17 mouse cellular contexts compared by ENCODE assay signal in the genomic region with DNA sequence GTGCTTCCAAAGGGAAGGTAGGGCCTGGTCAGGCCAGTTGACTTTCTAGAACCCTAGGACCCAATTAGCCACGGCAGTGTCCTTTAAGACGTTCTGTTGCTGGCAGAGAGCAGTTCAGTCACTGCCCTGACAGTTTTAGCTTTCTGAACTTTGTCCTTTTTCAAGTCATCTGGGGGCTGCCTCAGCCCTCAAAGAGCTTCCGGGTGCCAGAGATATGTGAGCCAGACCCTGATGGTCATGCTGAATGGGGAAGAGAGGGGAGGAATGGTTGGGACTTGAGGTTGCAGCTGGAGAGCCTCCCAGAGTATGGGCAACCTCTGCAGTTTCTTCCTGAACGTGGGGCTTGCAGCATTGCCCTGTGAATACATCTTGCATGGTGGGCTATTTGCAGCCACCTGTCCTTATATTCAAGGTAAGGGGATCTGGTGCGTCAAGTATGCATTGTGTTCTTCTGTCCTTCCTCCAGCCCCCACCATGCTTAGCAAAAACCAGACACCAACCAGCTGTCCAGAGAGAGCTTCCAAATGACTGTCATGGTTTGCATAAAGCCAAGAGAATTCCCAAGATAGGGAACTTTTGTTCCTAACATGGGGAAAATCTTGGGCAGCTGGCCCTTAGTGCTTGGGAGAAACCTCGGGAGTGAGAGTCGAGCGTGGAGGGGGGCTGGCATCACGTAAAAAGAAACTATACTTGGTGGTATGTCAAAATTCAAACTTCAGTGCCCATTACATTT.
DNase-seq lines count a peak whose midpoint lies in the region; ATAC-seq and TF ChIP-seq lines count a peak whose summit lies in the region.
"Had no signal": no experiment of that assay in that cellular context is flagged by ENCODE, and none has a peak within 500 bp of the region (broad histone marks: within the 10 kb centered on the region; RNA-seq: fewer than 3 reads in every experiment).

No protein-coding gene starts in this region.

- H3K36me3 ChIP-seq in embryonic facial prominence, embryonic 14.5 days (ENCODE audit: control insufficient read depth, insufficient read depth, low read length), result no peaks in the 10 kb centered on the region
- no peaks in the 10 kb centered on the region for H3K36me3 ChIP-seq in embryonic facial prominence, embryonic 10.5 days (replicated peaks)
- H3K36me3 ChIP-seq in kidney, embryonic 14.5 days (ENCODE audit: control insufficient read depth, insufficient read depth, low read length), result no peaks in the 10 kb centered on the region
- no peaks in the 10 kb centered on the region for H3K36me3 ChIP-seq in forebrain, postnatal 0 days (ENCODE audit: insufficient read depth)
- H3K36me3 ChIP-seq: hindbrain, embryonic 10.5 days; liver, embryonic 15.5 days had no signal

- 74% methylated on average over 9 of the region's 9 CpGs for WGBS in embryonic facial prominence, embryonic 14.5 days
- 85% methylated on average over 9 of the region's 9 CpGs for WGBS in embryonic facial prominence, embryonic 10.5 days
- 71% methylated on average over 9 of the region's 9 CpGs for WGBS in kidney, embryonic 14.5 days
- 83% methylated on average over 9 of the region's 9 CpGs for WGBS in forebrain, postnatal 0 days

- H3K27me3 ChIP-seq in embryonic facial prominence, embryonic 14.5 days (replicated peaks; ENCODE audit: control insufficient read depth, insufficient read depth, low read length), result 0 out of 2 replicates have a peak, but pooled peaks cover 3% of the 10 kb centered on the region
- H3K27me3 ChIP-seq in embryonic facial prominence, embryonic 10.5 days (replicated peaks; ENCODE audit: low read depth, poor library complexity, severe bottlenecking), result 0 out of 2 replicates have a peak, but pooled peaks cover 3% of the 10 kb centered on the region
- H3K27me3 ChIP-seq in kidney, embryonic 14.5 days (ENCODE audit: control insufficient read depth, insufficient read depth, low read length), result no peaks in the 10 kb centered on the region
- H3K27me3 ChIP-seq in forebrain, postnatal 0 days (ENCODE audit: insufficient read depth, low read length), result no peaks in the 10 kb centered on the region; the same call in 1 of the 2 replicates
- H3K27me3 ChIP-seq: liver, embryonic 15.5 days had no signal

- no peaks in the 10 kb centered on the region for H3K9me3 ChIP-seq in embryonic facial prominence, embryonic 14.5 days (ENCODE audit: control insufficient read depth, low read length)
- no peaks in the 10 kb centered on the region for H3K9me3 ChIP-seq in embryonic facial prominence, embryonic 10.5 days
- no peaks in the 10 kb centered on the region for H3K9me3 ChIP-seq in kidney, embryonic 14.5 days (ENCODE audit: control insufficient read depth, low read length)
- no peaks in the 10 kb centered on the region for H3K9me3 ChIP-seq in forebrain, postnatal 0 days (ENCODE audit: low read length)
- H3K9me3 ChIP-seq: hindbrain, embryonic 10.5 days; liver, embryonic 15.5 days had no signal

- peak; percentile 19 for DNase-seq in embryonic facial prominence, embryonic 14.5 days (ENCODE audit: low spot score)
- DNase-seq in embryonic facial prominence, embryonic 10.5 days (ENCODE audit: low spot score), result no peak
- peak; percentile 5 for DNase-seq in kidney, adult 9 months
- peak; percentile 21 for DNase-seq in gastrocnemius, postnatal 25 days
- DNase-seq in kidney, postnatal 14 days, result peak; percentile 33
- DNase-seq in layer of hippocampus, adult 9-10 months (ENCODE audit: low spot score), result no peak
- no peak for DNase-seq in forebrain, postnatal 0 days
- DNase-seq: adrenal gland, postnatal 25 days; cerebellum, adult 9-10 months; layer of hippocampus, postnatal 36 days; left cerebral cortex, postnatal 4 days; thymus, postnatal 25 days had no signal

- no peak overlapping the region for H3K4me2 ChIP-seq in embryonic facial prominence, embryonic 14.5 days (ENCODE audit: low read depth, low read length)
- no peak overlapping the region for H3K4me2 ChIP-seq in kidney, embryonic 14.5 days (replicated peaks; ENCODE audit: low read depth, low read length)
- no peak overlapping the region for H3K4me2 ChIP-seq in forebrain, postnatal 0 days (ENCODE audit: low read depth)
- H3K4me2 ChIP-seq: liver, embryonic 15.5 days; midbrain, embryonic 11.5 days had no signal

- H3K27ac ChIP-seq in embryonic facial prominence, embryonic 14.5 days (replicated peaks; ENCODE audit: low read depth, low read length), result no peak overlapping the region
- H3K27ac ChIP-seq in embryonic facial prominence, embryonic 10.5 days (replicated peaks), result no peak overlapping the region
- H3K27ac ChIP-seq in kidney, embryonic 14.5 days (ENCODE audit: low read depth, low read length), result no peak overlapping the region
- no peak overlapping the region for H3K27ac ChIP-seq in forebrain, postnatal 0 days (ENCODE audit: low read depth, low read length)
- H3K27ac ChIP-seq: hindbrain, embryonic 10.5 days; liver, embryonic 15.5 days had no signal

- H3K9ac ChIP-seq in embryonic facial prominence, embryonic 14.5 days (ENCODE audit: low read depth, low read length), result no peak overlapping the region
- no peak overlapping the region for H3K9ac ChIP-seq in kidney, embryonic 14.5 days (ENCODE audit: low read depth, low read length)
- H3K9ac ChIP-seq in forebrain, postnatal 0 days, result no peak overlapping the region
- H3K9ac ChIP-seq: liver, embryonic 15.5 days had no signal

- no peak overlapping the region for H3K4me3 ChIP-seq in embryonic facial prominence, embryonic 14.5 days (ENCODE audit: low read depth, low read length)
- no peak overlapping the region for H3K4me3 ChIP-seq in embryonic facial prominence, embryonic 10.5 days
- no peak overlapping the region for H3K4me3 ChIP-seq in kidney, embryonic 14.5 days (ENCODE audit: low read length)
- H3K4me3 ChIP-seq in forebrain, postnatal 0 days (ENCODE audit: low read depth, low read length), result no peak overlapping the region
- H3K4me3 ChIP-seq: hindbrain, embryonic 10.5 days; liver, embryonic 15.5 days had no signal

- H3K4me1 ChIP-seq in embryonic facial prominence, embryonic 14.5 days (ENCODE audit: control insufficient read depth, insufficient read depth, low read length), result no peaks in the 10 kb centered on the region
- H3K4me1 ChIP-seq in embryonic facial prominence, embryonic 10.5 days, result no peaks in the 10 kb centered on the region
- H3K4me1 ChIP-seq in kidney, embryonic 14.5 days (ENCODE audit: control insufficient read depth, insufficient read depth, low read length), result no peaks in the 10 kb centered on the region
- no peaks in the 10 kb centered on the region for H3K4me1 ChIP-seq in forebrain, postnatal 0 days (ENCODE audit: insufficient read depth)
- H3K4me1 ChIP-seq: hindbrain, embryonic 10.5 days; liver, embryonic 15.5 days had no signal

- no peak for TF ChIP-seq CTCF in forebrain, postnatal 0 days (IDR thresholded peaks at IDR 0.05; ENCODE audit: low read depth)

- ATAC-seq in embryonic facial prominence, embryonic 14.5 days (ENCODE audit: low read depth), result no peak
- ATAC-seq in kidney, embryonic 14.5 days (ENCODE audit: low FRiP score, low TSS enrichment), result no peak
- no peak for ATAC-seq in forebrain, postnatal 0 days
- ATAC-seq: forebrain, embryonic 14.5 days had no signal

Comparison
In these comparisons a context has a peak if more than half of its experiments do, and no peak if none do; other contexts are left out.
1. DNase-seq: peak in embryonic facial prominence, embryonic 14.5 days (single experiment), kidney, adult 9 months (single experiment), gastrocnemius, postnatal 25 days (single experiment) and kidney, postnatal 14 days (single experiment); none in embryonic facial prominence, embryonic 10.5 days (single experiment), layer of hippocampus, adult 9-10 months (single experiment) and forebrain, postnatal 0 days (single experiment).